Mouse (Mus musculus) stomach, postnatal 0 days (tissue): ENCODE data around the gene Papss2. TPM values are rescaled to one million over a fixed set of nuclear protein-coding genes. Genes with fewer than 3 reads are reported as not detected.

Experiments
- ATAC-seq: fragments of 200-750 bp; cut with Nextera tagmentation; 2 replicates; pipeline ENCODE4 v1.8.0; 2017; ENCODE audit not compliant: low FRiP score, low TSS enrichment
- DNase-seq: peaks from one replicate; pipeline ENCODE4 v3.0.0-alpha.2; 2016; ENCODE audit warnings: low spot score
- H3K27ac ChIP-seq: fragments of 300-500 bp; sonication (generic); replicated peaks from 2 replicates; pipeline ENCODE4 v1.5.1; 2014; ENCODE audit warnings: mild to moderate bottlenecking, control low read depth
- H3K27me3 ChIP-seq: fragments of 300-500 bp; sonication (generic); 2 replicates; pipeline ENCODE4 v1.6.1; 2014; ENCODE audit warnings: low read length; ENCODE audit not compliant: control insufficient read depth, insufficient read depth
- H3K36me3 ChIP-seq: fragments of 300-500 bp; sonication (generic); 2 replicates; pipeline ENCODE4 v1.6.1; 2014; ENCODE audit warnings: low read length, mixed read lengths; ENCODE audit not compliant: control insufficient read depth, insufficient read depth
- H3K4me1 ChIP-seq: fragments of 300-500 bp; sonication (generic); replicated peaks from 2 replicates; pipeline ENCODE4 v1.6.1; 2014; ENCODE audit warnings: antibody characterized with exemption; ENCODE audit not compliant: control insufficient read depth, insufficient read depth
- H3K4me2 ChIP-seq: fragments of 300-500 bp; sonication (generic); replicated peaks from 2 replicates; pipeline ENCODE4 v1.6.1; 2014; ENCODE audit warnings: low read depth, mild to moderate bottlenecking, control low read depth, moderate library complexity
- H3K4me3 ChIP-seq: fragments of 300-500 bp; sonication (generic); 2 replicates; pipeline ENCODE4 v1.5.1; 2014; ENCODE audit warnings: low read depth, low read length, control low read depth
- H3K9ac ChIP-seq: fragments of 300-500 bp; sonication (generic); 2 replicates; pipeline ENCODE4 v1.6.1; 2014; ENCODE audit warnings: mild to moderate bottlenecking, low read length, control low read depth, mixed read lengths
- H3K9me3 ChIP-seq: fragments of 300-500 bp; sonication (generic); 2 replicates; pipeline ENCODE4 v1.6.1; 2016; ENCODE audit warnings: low read length; ENCODE audit not compliant: control insufficient read depth
- CTCF ChIP-seq: IDR thresholded peaks from 2 replicates; pipeline ENCODE4 v1.5.1; 2016; ENCODE audit warnings: antibody characterized with exemption, low read depth, mild to moderate bottlenecking, moderate library complexity
- EP300 ChIP-seq: optimal IDR thresholded peaks from 2 replicates; pipeline ENCODE3; 2016; ENCODE audit warnings: antibody characterized with exemption
- WGBS: fragments of 180-500 bp; shearing (Covaris S2); extraction: QIAGEN DNeasy Blood & Tissue Kit; methylation state at CpG from one replicate; pipeline ENCODE4 v1.1.7; 2014; 5-methylcytosine and 5-hydroxymethylcytosine counted together
- polyA plus RNA-seq: library from polyadenylated mRNA; unstranded; fragments of >200 nt; fragmentation: Nextera tagmentation; extraction: Ambion mirVana; gene quantifications from 2 replicates; pipeline ENCODE4 v1.2.1, GENCODE M21; 2015

Papss2 gene
- polyA plus RNA-seq, 1 experiment from 2014 or later, result 20.8 TPM

DNA sequence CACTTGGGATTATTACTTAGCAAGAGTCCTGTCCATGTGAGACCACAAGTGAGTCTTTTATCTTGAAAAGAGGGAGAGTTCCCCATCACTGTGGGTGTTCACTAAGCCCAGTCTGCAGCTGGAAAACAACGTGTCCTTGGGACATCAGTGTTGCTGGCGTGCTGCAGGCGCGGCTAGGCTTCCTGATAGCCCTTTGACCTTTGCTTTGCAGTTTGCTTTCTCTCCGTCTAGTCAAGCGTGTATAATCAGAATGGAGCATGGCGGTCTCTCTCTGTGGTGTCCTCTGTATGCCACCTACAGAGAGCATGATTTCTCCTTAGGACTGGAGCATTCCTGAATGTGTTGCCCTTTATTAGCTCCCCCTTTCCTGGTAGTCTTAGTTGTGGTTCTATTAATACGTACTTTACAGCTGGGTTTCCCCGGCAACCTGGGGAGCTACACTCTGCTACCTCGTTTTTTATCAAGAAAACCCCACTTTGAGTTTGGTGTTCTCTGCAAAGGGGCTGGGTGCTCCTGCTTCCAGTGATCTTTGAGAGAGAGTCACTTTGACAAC is 52.5 kb downstream of the Papss2 start:
- ATAC-seq, result 0 out of 2 replicates have a peak, but pooled peaks have one; percentile 24
- H3K9me3 ChIP-seq, result no peaks in the 10 kb centered on the region
- H3K27me3 ChIP-seq, result no peaks in the 10 kb centered on the region

GRCm38 (mm10) chr19:32651046-32651445 is 55.5 kb downstream of the Papss2 start:
- no peak overlapping the region for H3K27ac ChIP-seq
- no peak overlapping the region for H3K4me3 ChIP-seq
- no peaks in the 10 kb centered on the region for H3K9me3 ChIP-seq
- no peak overlapping the region for H3K4me2 ChIP-seq
- TF ChIP-seq EP300, result no peak
- 77% methylated on average over 5 of the region's 5 CpGs for WGBS
- DNase-seq, result no peak
- no peak for ATAC-seq
- H3K4me1 ChIP-seq, result no peaks in the 10 kb centered on the region
- no peak overlapping the region for H3K9ac ChIP-seq
- no peaks in the 10 kb centered on the region for H3K27me3 ChIP-seq
- H3K36me3 ChIP-seq, result no peaks in the 10 kb centered on the region

More for the DNA sequence above, 52.5 kb downstream of the Papss2 start:
- 49% methylated on average over 10 of the region's 10 CpGs for WGBS
- Histone ChIP-seq H3K36me3 (no peaks in the 10 kb centered on the region), H3K4me1 (no peaks in the 10 kb centered on the region), H3K4me3 (no peak overlapping the region), H3K27ac (no peak overlapping the region), H3K4me2 (no peak overlapping the region), H3K9ac (no peak overlapping the region)
- peak; percentile 25 for DNase-seq
- TF ChIP-seq EP300 (no peak), CTCF (no peak)

GRCm38 (mm10) chr19:32653122-32653521 is 57.5 kb downstream of the Papss2 start:
- no peaks in the 10 kb centered on the region for H3K4me1 ChIP-seq
- H3K36me3 ChIP-seq, result no peaks in the 10 kb centered on the region; the same call in 1 of the 2 replicates
- no peak overlapping the region for H3K9ac ChIP-seq
- H3K4me2 ChIP-seq, result no peak overlapping the region
- no peak overlapping the region for H3K27ac ChIP-seq
- DNase-seq (no peak), ATAC-seq (no peak)
- TF ChIP-seq EP300, result no peak
- no peak for TF ChIP-seq CTCF
- 80% methylated on average over 5 of the region's 5 CpGs for WGBS
- H3K9me3 ChIP-seq, result no peaks in the 10 kb centered on the region
- H3K27me3 ChIP-seq, result no peaks in the 10 kb centered on the region
- H3K4me3 ChIP-seq, result no peak overlapping the region

DNA sequence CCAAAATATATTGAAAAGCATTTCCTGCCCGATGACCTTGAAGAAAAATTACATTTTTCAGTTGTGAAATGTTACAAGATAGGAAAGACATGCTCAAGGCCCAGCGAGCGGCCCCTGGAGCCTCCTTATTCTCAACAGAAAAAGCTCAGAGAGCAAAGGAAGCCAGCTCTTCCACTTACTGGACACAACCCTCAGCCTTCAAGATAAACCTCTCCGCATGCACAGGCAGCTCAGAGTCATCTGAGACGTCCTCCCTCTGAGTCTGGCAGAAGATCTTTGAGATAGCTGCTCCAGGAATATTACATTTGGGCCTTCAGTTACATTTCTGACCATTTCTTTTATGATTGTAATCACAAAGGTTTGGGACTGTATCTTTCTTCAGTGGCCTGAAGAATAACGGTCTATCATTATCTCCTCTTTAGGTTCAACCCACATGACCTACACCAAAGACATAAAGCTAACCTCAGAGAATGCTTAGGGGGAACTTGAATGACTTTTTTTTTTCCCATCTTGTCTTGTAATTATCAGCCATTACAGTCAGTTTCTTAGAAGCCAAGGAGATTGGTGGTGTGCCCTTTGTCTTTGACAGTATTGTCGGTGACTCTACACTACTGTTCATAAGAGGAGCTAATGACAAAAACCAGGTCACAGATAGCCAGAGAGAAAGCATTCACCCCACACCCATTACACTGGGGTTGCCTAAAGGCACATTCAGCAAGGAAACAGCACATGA is 58.2 kb downstream of the Papss2 start:
- 85% methylated on average over 7 of the region's 7 CpGs for WGBS
- H3K27me3 ChIP-seq, result no peaks in the 10 kb centered on the region

GRCm38 (mm10) chr19:32659346-32659745 is 63.8 kb downstream of the Papss2 start:
- ATAC-seq, result no peak

More for the DNA sequence above, 58.2 kb downstream of the Papss2 start:
- Histone ChIP-seq H3K27ac (no peak overlapping the region), H3K9ac (no peak overlapping the region), H3K36me3 (no peaks in the 10 kb centered on the region; the same call in 1 of the 2 replicates), H3K4me1 (no peaks in the 10 kb centered on the region), H3K4me2 (no peak overlapping the region), H3K4me3 (no peak overlapping the region), H3K9me3 (no peaks in the 10 kb centered on the region)
- DNase-seq (no peak), ATAC-seq (no peak)
- no peak for TF ChIP-seq EP300
- TF ChIP-seq CTCF, result no peak

GRCm38 (mm10) chr19:32662936-32663335 is 67.3 kb downstream of the Papss2 start:
- DNase-seq (no peak), ATAC-seq (no peak)
- Histone ChIP-seq H3K4me3 (no peak overlapping the region), H3K9ac (no peak overlapping the region), H3K4me2 (no peak overlapping the region), H3K4me1 (no peaks in the 10 kb centered on the region), H3K36me3 (no peaks in the 10 kb centered on the region; the same call in 1 of the 2 replicates), H3K27me3 (no peaks in the 10 kb centered on the region), H3K9me3 (no peaks in the 10 kb centered on the region), H3K27ac (no peak overlapping the region)
- TF ChIP-seq CTCF (no peak), EP300 (no peak)
- WGBS, result 81% methylated on average over 6 of the region's 6 CpGs

More at GRCm38 (mm10) chr19:32659346-32659745, 63.8 kb downstream of the Papss2 start:
- H3K9me3 ChIP-seq, result no peaks in the 10 kb centered on the region
- WGBS, result 65% methylated on average over 5 of the region's 5 CpGs
- no peaks in the 10 kb centered on the region for H3K4me1 ChIP-seq
- H3K4me2 ChIP-seq, result no peak overlapping the region
- H3K9ac ChIP-seq, result no peak overlapping the region
- no peaks in the 10 kb centered on the region for H3K27me3 ChIP-seq
- no peak for DNase-seq
- no peak for TF ChIP-seq EP300
- TF ChIP-seq CTCF, result no peak
- no peak overlapping the region for H3K27ac ChIP-seq
- no peaks in the 10 kb centered on the region; the same call in 1 of the 2 replicates for H3K36me3 ChIP-seq
- no peak overlapping the region for H3K4me3 ChIP-seq
